Mouse (Mus musculus): Measurements from ENCODE around the gene Cdk2. TPM values are rescaled to one million over a fixed set of nuclear protein-coding genes. Genes with fewer than 3 reads are reported as not detected.
"Not testable (repeated sequence)": the region's sequence is repeated elsewhere in the genome, so short reads cannot be mapped to it uniquely, and the experiment has no call there.

The Cdk2 gene
- polyA plus RNA-seq, 1 experiment from 2014 or later, result 30.2 TPM

GRCm38 (mm10) chr10:128743235-128743634 lies 38.4 kb upstream of the Cdk2 start:
- ATAC-seq (no peak), DNase-seq (ENCODE audit: low read depth, low spot score) (no peak)
- POLR2A ChIA-PET, result interaction anchor here (0.9 kb wide), 1 partner anchor 62 kb away, joined by 3 read pairs; no protein-coding TSS in a partner anchor
- TF ChIP-seq CTCF (IDR thresholded peaks at IDR 0.05), result no peak
- no peaks in the 10 kb centered on the region for H3K27me3 ChIP-seq
- in situ Hi-C loops (cut with MboI; ENCODE audit: low pct_unique_long_range_greater_than_20kb), result no loop called here
- CTCF ChIA-PET, result interaction anchor here (1.1 to 1.7 kb wide), 3 partner anchors 11 to 62 kb away, joined by 3 to 4 read pairs (median 3); no protein-coding TSS in a partner anchor

GRCm38 (mm10) chr10:128742616-128743015 lies 37.8 kb upstream of the Cdk2 start:
- DNase-seq (ENCODE audit: low read depth, low spot score), result no peak
- ATAC-seq, result no peak
- in situ Hi-C loops (cut with MboI; ENCODE audit: low pct_unique_long_range_greater_than_20kb), result no loop called here
- TF ChIP-seq CTCF (IDR thresholded peaks at IDR 0.05), result no peak
- CTCF ChIA-PET, result interaction anchor here (1.7 to 2.2 kb wide), 2 partner anchors 10 to 31 kb away, joined by 4 to 9 read pairs; no protein-coding TSS in a partner anchor
- POLR2A ChIA-PET, result no interaction called here
- H3K27me3 ChIP-seq, result no peaks in the 10 kb centered on the region

- no peak for TF ChIP-seq CTCF (IDR thresholded peaks at IDR 0.05)
- no peaks in the 10 kb centered on the region for H3K27me3 ChIP-seq
- POLR2A ChIA-PET, result interaction anchor here (0.6 kb wide), 1 partner anchor 45 kb away, joined by 3 read pairs; no protein-coding TSS in a partner anchor
Measured at GRCm38 (mm10) chr10:128740296-128740695, 35.5 kb upstream of the Cdk2 start.

GRCm38 (mm10) chr10:128737435-128737834 lies 32.6 kb upstream of the Cdk2 start:
- no peak for TF ChIP-seq CTCF (IDR thresholded peaks at IDR 0.05)
- ChIA-PET CTCF (no interaction called here), POLR2A (no interaction called here)
- ATAC-seq, result no peak
- no peak for DNase-seq (ENCODE audit: low read depth, low spot score)
- H3K27me3 ChIP-seq, result no peaks in the 10 kb centered on the region
- in situ Hi-C loops (cut with MboI; ENCODE audit: low pct_unique_long_range_greater_than_20kb), result no loop called here

More at GRCm38 (mm10) chr10:128740296-128740695, 35.5 kb upstream of the Cdk2 start:
- ATAC-seq (no peak), DNase-seq (ENCODE audit: low read depth, low spot score) (no peak)
- CTCF ChIA-PET, result interaction anchor here (2.2 kb wide), 1 partner anchor 8 kb away, joined by 9 read pairs; no protein-coding TSS in a partner anchor
- in situ Hi-C loops (cut with MboI; ENCODE audit: low pct_unique_long_range_greater_than_20kb), result no loop called here

GRCm38 (mm10) chr10:128731992-128732391 lies 27.2 kb upstream of the Cdk2 start:
- DNase-seq (ENCODE audit: low read depth, low spot score) (no peak), ATAC-seq (no peak)
- ChIA-PET CTCF (interaction anchor here (1.1 to 2.7 kb wide), 2 partner anchors 10 to 164 kb away, joined by 3 to 9 read pairs; no protein-coding TSS in a partner anchor), POLR2A (no interaction called here)
- in situ Hi-C loops (cut with MboI; ENCODE audit: low pct_unique_long_range_greater_than_20kb), result loop anchor here (5.0 kb wide), 1 partner anchor 165 kb away; no protein-coding TSS in a partner anchor
- no peak for TF ChIP-seq CTCF (IDR thresholded peaks at IDR 0.05)
- no peaks in the 10 kb centered on the region for H3K27me3 ChIP-seq

GRCm38 (mm10) chr10:128731002-128731433 lies 26.2 kb upstream of the Cdk2 start:
- ChIA-PET POLR2A (interaction anchor here (0.6 kb wide), 1 partner anchor 69 kb away, joined by 3 read pairs; no protein-coding TSS in a partner anchor), CTCF (interaction anchor here (0.6 to 2.7 kb wide), 4 partner anchors 9 to 1265 kb away, joined by 3 to 9 read pairs (median 3); partner anchors contain the start of gene Pym1)
- in situ Hi-C loops (cut with MboI; ENCODE audit: low pct_unique_long_range_greater_than_20kb), result loop anchor here (5.0 kb wide), 1 partner anchor 166 kb away; no protein-coding TSS in a partner anchor
- TF ChIP-seq CTCF (IDR thresholded peaks at IDR 0.05), result peak; percentile 84
- DNase-seq (ENCODE audit: low read depth, low spot score) (no peak), ATAC-seq (no peak)
- H3K27me3 ChIP-seq, result no peaks in the 10 kb centered on the region

GRCm38 (mm10) chr10:128728059-128728458 lies 23.2 kb upstream of the Cdk2 start:
- CTCF ChIA-PET, result interaction anchor here (1.4 kb wide), 1 partner anchor 17 kb away, joined by 5 read pairs; the partner anchor contains the start of gene Dgka
- TF ChIP-seq CTCF (IDR thresholded peaks at IDR 0.05), result no peak
- ATAC-seq, result no peak
- POLR2A ChIA-PET, result interaction anchor here (0.6 kb wide), 1 partner anchor 17 kb away, joined by 3 read pairs; no protein-coding TSS in a partner anchor
- in situ Hi-C loops (cut with MboI; ENCODE audit: low pct_unique_long_range_greater_than_20kb), result no loop called here
- no peaks in the 10 kb centered on the region for H3K27me3 ChIP-seq
- DNase-seq (ENCODE audit: low read depth, low spot score), result no peak

GRCm38 (mm10) chr10:128725466-128725865 lies 20.6 kb upstream of the Cdk2 start:
- CTCF ChIA-PET; in situ Hi-C loops (cut with MboI; ENCODE audit: low pct_unique_long_range_greater_than_20kb); POLR2A ChIA-PET; ATAC-seq; DNase-seq (ENCODE audit: low read depth, low spot score); H3K27me3 ChIP-seq: not testable (repeated sequence)

- no peak for ATAC-seq
- ChIA-PET POLR2A (interaction anchor here (0.6 kb wide), 1 partner anchor 38 kb away, joined by 3 read pairs; no protein-coding TSS in a partner anchor), CTCF (interaction anchor here (1.3 kb wide), 1 partner anchor 21 kb away, joined by 3 read pairs; no protein-coding TSS in a partner anchor)
- no peak for DNase-seq (ENCODE audit: low read depth, low spot score)
- no peak for TF ChIP-seq CTCF (IDR thresholded peaks at IDR 0.05)
- peaks cover 5% of the 10 kb centered on the region for H3K27me3 ChIP-seq
- in situ Hi-C loops (cut with MboI; ENCODE audit: low pct_unique_long_range_greater_than_20kb), result no loop called here
Measured at GRCm38 (mm10) chr10:128715559-128716537, 11.0 kb upstream of the Cdk2 start.

- DNase-seq (ENCODE audit: low read depth, low spot score); POLR2A ChIA-PET; in situ Hi-C loops (cut with MboI; ENCODE audit: low pct_unique_long_range_greater_than_20kb); ATAC-seq; H3K27me3 ChIP-seq: not testable (repeated sequence)
- CTCF ChIA-PET, result interaction anchor here (1.5 kb wide), 1 partner anchor 32 kb away, joined by 4 read pairs; no protein-coding TSS in a partner anchor
Measured at GRCm38 (mm10) chr10:128711318-128711717, 6.5 kb upstream of the Cdk2 start.

Measured in Patski (cell line).